Mouse (Mus musculus): ENCODE results near the gene C130050O18Rik. TPM values are rescaled to one million over a fixed set of nuclear protein-coding genes. Genes with fewer than 3 reads are reported as not detected.
A peak's percentile ranks its signal among the peaks of the same experiment; 100 is the strongest.

C130050O18Rik gene
- polyA plus RNA-seq, 1 experiment: 0.04 TPM

DNA sequence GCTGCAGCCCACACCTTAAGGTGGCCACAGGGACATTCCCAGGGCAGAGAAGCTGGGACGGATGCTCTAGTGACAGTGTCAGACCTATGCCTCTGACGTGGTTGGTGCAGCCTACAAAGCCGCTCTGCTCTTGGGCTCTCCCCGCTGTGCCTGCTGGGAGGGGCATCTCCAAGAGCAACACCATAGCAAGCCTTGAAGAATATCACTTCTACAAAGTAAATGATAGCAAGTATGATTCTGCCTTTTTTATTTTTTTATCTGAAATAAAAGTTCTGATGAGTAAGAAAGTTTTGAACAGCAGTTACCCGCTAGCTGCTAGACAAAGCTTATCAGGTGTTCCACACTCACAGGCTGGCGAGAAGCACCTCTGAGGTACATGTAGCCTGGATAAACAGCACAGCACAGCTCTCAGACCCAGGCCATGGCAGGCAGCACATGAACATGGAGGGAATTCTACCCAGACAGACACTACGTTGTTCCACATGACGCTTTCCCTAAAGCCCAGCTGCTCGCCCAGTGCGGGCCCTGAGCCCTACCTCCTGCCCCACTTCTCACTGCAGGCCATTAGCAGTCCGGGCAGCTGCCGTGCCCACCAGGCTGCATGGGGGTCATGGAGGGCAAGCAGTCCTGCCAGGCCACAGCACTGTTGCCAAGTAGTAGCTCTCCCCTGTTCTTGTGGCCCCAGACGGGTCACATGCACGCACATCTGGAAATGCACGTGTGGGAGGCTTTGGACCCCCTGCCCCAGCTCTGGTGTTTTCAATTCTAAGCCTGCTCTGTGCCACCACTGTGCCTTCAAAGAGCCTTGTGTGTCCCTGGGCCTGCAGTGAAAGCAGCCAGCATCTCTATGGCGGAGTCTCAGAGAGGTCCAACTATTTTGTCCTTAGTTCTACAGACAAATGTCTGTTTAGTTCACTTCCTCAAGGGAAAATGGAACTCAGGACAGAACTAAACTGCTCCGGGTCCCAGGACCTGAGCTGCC, 16.1 kb upstream of the C130050O18Rik start:
- peak; percentile 43 for TF ChIP-seq GATA1 (IDR thresholded peaks at IDR 0.05; ENCODE audit: low read length)

- no peak for TF ChIP-seq GATA1 (IDR thresholded peaks at IDR 0.05; ENCODE audit: low read length)
Observed at GRCm38 (mm10) chr5:139389676-139390061, 15.4 kb upstream of the C130050O18Rik start.

GRCm38 (mm10) chr5:139391309-139391990, 13.6 kb upstream of the C130050O18Rik start:
- no peak for TF ChIP-seq GATA1 (IDR thresholded peaks at IDR 0.05; ENCODE audit: low read length)

- TF ChIP-seq GATA1 (IDR thresholded peaks at IDR 0.05; ENCODE audit: low read length): no peak
Observed at GRCm38 (mm10) chr5:139392219-139393196, 12.6 kb upstream of the C130050O18Rik start.

GRCm38 (mm10) chr5:139393197-139393588, 11.9 kb upstream of the C130050O18Rik start:
- no peak for TF ChIP-seq GATA1 (IDR thresholded peaks at IDR 0.05; ENCODE audit: low read length)

DNA sequence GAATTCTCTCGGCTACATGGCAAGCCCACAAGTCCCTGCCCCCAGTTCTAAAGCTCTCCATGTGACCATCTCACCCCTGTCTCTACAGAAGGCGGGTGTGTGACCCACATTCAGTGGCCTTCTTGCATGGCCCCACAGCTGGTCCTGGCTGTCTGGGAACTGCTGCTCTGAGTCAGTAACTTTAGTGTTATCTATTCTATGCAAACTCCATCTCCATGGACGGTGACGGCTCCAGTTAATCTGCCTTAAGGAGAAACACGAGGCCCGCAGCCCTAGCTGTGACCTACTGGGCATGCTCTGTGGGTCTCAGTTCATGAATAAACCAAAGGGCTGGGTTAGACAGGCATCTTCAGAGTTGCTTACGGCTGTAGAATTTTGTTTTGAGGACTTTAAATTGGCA, 10.7 kb upstream of the C130050O18Rik start:
- TF ChIP-seq GATA1 (IDR thresholded peaks at IDR 0.05; ENCODE audit: low read length): no peak

- no peak for TF ChIP-seq GATA1 (IDR thresholded peaks at IDR 0.05; ENCODE audit: low read length)
Observed at GRCm38 (mm10) chr5:139395528-139395927, 9.6 kb upstream of the C130050O18Rik start.

DNA sequence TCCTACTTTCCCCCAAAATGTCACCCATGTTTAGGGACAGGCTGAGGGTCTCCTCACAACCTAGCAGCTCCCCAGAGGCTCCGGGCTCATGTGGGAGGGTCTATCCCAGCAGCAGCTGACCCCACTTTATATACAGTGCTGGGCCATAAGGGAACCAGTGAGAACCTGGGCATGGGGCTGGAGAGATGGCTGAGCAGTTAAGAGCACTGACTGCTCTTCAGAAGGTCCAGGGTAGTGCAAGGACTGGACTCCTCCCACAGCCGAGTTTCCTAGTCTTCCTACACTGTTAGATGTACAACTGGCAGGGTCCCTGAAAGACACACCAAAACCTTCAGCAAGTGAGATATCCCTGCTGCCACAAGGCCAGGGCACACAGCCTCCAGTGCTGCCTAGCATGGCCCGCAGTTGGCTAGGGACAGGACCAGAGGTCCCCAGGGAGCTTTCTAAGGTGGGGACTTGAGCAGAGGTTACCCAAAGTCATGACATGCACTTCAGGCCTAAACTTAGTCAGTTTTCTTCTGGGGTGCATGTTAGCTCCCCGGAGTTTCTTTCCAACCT, 7.6 kb upstream of the C130050O18Rik start:
- TF ChIP-seq GATA1 (IDR thresholded peaks at IDR 0.05; ENCODE audit: low read length): no peak

- TF ChIP-seq GATA1 (IDR thresholded peaks at IDR 0.05; ENCODE audit: low read length): no peak
Observed at GRCm38 (mm10) chr5:139397959-139398753, 6.9 kb upstream of the C130050O18Rik start.

DNA sequence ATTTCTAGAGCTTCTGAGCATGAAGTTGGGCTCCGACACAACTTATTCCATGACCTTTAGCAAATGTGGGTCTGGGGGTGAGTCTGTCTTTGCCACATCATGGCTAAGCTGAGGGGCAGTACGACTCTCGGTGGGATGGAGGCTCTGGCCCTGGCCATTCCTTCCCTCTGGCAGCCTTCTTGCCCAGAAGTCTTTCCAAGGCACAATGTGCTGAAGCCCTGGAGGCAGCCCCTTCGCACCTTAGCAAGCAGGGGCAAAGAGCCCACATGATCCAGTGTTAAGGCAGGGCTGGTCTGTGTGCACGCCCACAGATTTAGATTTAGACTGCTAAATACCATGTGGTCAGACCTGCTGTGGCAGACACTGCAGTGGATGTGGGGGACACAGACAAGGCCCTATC, 6.3 kb upstream of the C130050O18Rik start:
- TF ChIP-seq GATA1 (IDR thresholded peaks at IDR 0.05; ENCODE audit: low read length): no peak

GRCm38 (mm10) chr5:139399991-139400390, 5.1 kb upstream of the C130050O18Rik start:
- no peak for TF ChIP-seq GATA1 (IDR thresholded peaks at IDR 0.05; ENCODE audit: low read length)

GRCm38 (mm10) chr5:139402106-139402505, 3.0 kb upstream of the C130050O18Rik start:
- no peak for TF ChIP-seq GATA1 (IDR thresholded peaks at IDR 0.05; ENCODE audit: low read length)

DNA sequence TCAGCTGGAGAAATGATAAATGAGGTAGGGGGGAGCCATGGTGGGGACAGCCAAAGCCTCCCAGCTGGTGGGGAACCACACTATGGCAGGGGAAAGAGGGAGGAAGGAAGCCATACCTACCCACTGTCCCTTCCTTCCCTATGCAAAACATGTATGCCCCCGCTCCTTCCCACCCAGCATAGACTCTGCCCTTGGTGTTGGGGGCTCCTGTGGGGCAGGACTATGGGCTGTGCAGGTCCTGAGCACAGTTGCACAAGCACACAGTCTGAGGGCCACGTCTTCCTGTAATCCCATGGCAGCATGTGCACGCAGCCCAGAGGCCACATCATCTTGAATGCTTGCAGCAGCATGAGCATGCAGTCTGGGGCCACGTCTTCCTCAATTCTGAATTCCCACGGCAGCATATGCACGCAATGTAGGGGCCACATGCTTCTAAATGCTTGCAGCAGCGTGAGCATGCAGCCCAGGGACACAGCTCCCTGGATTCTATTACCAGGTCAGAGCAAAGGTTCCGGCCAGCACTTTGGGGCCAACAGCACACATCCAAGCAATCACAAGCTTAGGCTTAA, 1.3 kb upstream of the C130050O18Rik start:
- TF ChIP-seq GATA1 (IDR thresholded peaks at IDR 0.05; ENCODE audit: low read length): no peak

- no peak for TF ChIP-seq GATA1 (IDR thresholded peaks at IDR 0.05; ENCODE audit: low read length)
Observed at GRCm38 (mm10) chr5:139405478-139405877, 398 bp downstream of the C130050O18Rik start.

Measured in G1E-ER4 (cell line).